Mouse (Mus musculus) urinary bladder, postnatal 36 days (tissue): ENCODE data around the gene Gm20388.

Experiments
- DNase-seq, 2 experiments: peaks; one replicate each; pipeline ENCODE4 v3.0.0; 2022; ENCODE audit warnings: low spot score in 2 of 2, mixed read lengths in 1 of 2

Gm20388 gene

GRCm38 (mm10) chr8:123666832-123667231, 3756.2 kb downstream of the Gm20388 start:
- DNase-seq = no peak

DNA sequence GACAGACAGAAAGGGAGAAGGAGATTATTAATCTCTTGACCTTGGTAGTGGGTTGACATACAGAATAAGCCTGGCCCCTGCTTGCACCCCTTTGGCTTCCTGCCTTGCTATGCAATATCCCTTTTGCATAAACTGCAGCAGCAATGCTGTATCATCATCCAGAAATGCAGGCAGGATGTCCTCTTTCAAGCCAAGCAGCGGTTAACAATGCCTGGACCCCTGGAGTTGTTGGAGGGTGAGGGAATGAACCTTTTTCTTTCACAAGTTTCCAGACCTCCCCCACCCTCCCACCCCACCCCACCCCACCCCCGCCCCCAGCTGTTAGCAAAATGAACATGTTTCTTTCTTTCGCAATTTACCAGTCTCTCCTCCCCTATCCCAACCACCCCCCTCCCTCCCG, 3758.0 kb downstream of the Gm20388 start:
- DNase-seq = no peak

GRCm38 (mm10) chr8:123670766-123671165, 3760.1 kb downstream of the Gm20388 start:
- DNase-seq = no peak

GRCm38 (mm10) chr8:123671454-123671853, 3760.8 kb downstream of the Gm20388 start:
- DNase-seq = no peak

DNA sequence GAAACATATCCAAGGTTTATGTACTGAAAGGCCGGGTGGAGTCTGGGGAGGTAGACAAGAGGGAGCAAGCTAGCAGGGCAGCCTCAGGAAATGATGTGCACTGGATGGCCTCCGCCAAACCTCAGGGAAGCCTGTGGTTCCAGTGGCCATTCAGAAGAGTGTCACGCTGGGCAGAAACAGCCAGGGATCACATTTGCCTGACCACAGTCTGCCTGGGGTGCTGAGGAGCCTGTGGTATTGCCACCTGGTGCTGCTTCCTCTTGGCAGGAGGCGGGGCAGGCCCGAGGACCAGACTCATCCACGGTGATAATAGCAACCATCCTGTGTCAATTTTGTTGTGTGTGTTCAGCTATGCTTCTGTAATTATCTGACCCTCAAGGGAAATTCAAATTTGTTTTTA, 3762.0 kb downstream of the Gm20388 start:
- no peak for DNase-seq

- DNase-seq = no peak
Observed at GRCm38 (mm10) chr8:123675611-123676010, 3765.0 kb downstream of the Gm20388 start.

DNA sequence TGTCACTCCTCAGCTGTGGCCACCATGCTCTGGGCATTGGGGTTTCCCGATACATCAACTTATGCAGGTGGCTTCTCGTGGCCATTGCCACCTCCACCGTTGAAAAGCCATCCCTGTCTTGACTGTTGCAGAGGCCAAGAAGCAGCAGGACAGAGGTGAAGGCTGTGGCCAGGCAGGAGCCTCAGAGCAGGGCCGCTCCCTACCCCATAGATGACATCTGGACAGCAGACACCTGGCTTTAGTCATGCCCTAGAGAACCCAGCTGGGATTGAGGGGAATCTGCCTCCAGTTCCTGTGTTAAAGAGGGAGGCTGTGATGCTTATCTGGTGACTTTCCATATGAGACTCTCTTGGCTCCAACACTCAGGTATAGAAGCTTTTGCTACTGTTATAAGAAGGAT, 3767.7 kb downstream of the Gm20388 start:
- no peak for DNase-seq

DNA sequence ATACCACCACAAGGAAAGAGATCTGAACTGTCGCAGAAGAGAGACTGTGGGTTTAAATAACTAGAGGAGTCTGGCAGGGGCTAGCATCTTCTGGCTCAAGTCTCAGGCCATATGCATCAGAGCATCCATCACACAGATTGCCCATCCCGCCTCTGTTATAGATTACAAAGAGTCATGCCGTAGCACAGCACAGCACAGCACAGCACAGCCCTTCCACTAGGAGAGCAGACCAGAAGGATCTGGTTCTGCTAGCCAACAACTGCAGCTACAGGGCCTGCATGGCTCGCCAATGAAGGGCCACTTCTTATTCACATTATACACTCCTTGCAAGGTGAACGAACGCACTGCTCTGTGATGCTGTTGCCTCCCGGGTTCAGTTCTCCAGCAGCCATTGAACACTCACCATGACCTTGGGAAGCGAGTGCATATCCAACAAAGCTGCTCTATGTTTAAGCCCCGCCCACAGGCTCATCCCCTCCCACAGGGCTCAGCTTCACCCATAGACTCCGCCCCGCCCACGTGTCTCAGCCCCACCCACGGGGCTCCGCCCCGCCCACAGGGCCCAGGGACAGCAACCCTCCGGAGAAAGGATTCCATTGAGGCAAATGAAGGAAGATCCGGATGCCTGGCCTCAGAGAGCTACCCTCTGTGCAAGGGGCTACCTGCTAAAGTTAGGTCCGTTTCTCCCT, 3771.6 kb downstream of the Gm20388 start:
- no peak for DNase-seq

GRCm38 (mm10) chr8:123683321-123683720, 3772.7 kb downstream of the Gm20388 start:
- no peak for DNase-seq

DNA sequence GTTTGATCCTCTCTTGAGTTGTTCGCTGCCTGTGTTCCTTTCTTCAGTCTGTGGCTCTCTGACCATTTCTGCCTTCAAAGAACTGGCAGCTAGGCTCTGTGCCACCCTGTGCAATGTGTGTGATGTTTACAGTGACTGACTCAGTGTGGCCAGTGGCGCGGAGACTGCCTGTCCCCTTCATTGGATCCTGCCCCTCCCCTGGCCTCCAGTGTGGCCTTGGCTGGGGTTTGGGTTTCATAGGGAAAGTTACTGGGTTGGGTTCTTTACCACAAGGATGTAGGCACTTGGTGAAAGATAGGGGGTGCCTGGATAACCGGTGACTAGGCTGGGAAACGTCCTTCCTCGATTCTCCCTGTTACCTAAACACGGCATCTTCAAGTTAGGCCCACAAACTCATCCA, 3774.2 kb downstream of the Gm20388 start:
- DNase-seq = no peak

DNA sequence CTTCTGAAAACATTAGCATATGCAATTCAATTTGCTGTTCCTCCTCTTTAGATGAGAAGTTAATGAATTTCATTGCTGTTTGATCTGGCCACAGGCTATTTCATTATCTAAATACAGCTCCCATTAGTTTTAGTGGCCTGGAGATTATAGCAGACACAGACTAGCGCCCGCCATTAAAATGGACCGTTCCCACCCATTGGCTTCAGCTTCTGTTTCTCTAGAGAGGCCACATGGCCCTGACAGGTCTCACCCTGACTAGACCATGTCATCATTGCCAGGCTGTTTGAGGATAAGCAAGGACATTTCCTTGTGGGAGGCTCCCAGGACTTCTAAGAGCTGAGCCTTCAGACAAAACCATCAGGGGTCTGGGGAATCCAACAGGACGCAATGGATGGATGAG, 3774.8 kb downstream of the Gm20388 start:
- no peak for DNase-seq

GRCm38 (mm10) chr8:123687826-123688225, 3777.2 kb downstream of the Gm20388 start:
- no peak for DNase-seq

DNA sequence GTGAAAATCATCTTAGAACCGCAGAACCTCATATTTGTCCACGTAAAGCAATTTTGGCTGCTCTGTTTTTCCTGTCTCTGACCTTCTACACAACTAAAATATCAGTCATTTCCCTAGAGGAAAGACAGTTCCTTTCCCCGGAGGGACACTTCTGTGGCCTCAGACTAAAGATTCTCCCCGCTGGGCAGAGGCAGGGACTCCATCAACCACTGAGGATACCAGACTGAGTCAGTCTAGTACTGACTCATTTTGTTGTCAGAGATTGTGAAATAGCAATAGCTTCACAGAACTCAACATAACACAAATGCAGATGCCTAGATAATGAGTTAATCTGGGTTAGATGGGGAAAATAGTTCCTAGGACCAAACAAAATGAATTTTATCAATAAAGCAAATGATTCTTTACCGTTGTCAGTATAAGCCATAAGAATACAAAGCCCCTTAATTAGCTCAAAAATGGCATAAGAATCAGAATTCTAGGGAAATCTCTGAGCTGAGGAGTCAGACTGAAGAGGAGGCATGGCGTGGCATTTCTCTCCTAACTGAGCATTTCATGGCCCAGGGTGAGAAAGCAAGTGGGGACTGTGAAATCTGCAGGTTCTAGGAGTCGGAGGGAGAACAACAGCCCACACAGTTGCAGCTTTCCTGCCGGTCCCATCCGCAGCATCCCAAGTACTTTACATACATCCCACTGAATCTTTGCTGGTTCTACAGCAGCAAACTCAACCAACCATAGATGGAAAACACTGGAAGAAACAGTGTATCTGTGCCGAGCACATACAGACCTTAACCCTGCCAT, 3781.7 kb downstream of the Gm20388 start:
- DNase-seq = no peak

DNA sequence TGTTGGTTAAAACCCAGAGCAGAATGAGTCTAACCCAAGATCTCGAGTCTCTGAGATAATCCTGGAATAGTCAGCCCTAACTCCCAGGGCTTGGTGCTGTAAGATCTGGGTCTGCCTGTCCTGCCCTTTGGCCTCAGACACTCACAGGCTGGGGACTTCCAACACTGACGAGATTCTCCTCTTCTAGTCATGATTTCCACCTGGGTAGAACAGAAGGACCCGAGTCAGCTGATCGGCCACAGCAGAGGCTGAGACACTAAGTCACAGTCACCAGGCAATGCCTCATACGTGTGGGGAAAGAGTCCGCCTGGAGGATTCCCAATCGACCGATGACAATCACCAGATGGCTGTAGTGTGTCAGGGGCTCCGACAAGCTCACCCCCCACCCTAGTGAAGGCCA, 3785.5 kb downstream of the Gm20388 start:
- no peak for DNase-seq

GRCm38 (mm10) chr8:123697329-123697728, 3786.7 kb downstream of the Gm20388 start:
- DNase-seq = no peak

GRCm38 (mm10) chr8:123700399-123701070, 3789.9 kb downstream of the Gm20388 start:
- no peak for DNase-seq

- peak; percentile 58 to 74 for DNase-seq
Observed at GRCm38 (mm10) chr8:123701952-123702587, 3791.4 kb downstream of the Gm20388 start.

DNA sequence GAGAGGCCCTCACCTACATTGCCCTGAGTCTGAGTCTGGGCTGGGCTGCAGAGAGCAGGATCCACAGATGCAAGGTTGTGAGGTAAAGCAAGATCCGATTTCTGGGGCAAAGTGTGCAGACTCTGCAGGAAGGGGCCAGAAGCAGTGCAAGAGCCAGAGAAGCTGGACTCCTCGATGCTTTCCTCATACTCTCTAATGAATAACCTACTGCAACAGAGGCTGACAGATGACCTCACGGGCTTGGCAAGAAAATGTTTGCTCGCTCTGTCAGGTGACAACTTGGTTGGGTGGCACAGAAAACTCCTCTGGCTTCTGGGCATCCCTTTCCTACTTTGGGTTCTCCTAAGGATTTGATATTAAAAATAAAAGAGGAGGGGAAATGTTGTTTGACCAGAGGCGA, 3794.7 kb downstream of the Gm20388 start:
- DNase-seq = no peak

DNA sequence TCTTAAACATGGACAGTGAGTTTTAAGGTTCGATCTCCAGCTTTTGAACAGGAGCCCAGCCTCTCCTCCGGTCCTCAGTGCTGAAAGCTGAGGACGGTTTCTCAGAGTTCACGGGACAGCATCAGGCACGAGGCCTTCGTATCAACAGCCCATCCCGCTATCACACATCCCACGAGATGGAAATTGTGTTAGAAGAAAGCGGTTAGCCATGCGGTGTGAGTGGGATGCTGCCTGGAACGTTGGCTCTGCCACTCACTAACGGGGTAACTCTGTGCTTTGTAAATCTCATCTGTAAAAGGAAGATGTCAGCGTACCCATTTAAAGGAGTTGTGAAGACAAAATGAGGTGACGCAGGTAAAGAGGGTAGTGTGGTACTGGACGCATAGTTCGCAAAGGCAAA, 3796.5 kb downstream of the Gm20388 start:
- no peak for DNase-seq

DNA sequence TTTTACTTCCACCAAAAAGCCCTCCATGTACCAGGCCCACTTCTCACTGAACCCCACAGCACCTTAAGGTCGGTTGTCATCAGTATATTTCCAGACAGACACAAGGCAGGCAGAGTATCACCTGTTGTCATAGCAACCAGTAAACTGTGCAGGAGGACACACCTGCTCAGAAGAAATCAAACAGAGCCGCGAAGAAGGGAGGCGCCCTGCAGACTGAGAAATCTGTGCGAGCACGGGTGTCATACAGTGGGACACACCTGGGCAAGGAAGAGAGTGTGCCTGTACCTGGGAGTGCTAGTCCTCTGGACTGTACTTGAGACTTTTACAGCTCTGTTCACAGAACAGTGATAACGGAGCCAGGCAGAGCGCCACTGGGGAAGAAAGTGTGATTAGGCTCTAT, 3798.1 kb downstream of the Gm20388 start:
- DNase-seq = no peak

DNA sequence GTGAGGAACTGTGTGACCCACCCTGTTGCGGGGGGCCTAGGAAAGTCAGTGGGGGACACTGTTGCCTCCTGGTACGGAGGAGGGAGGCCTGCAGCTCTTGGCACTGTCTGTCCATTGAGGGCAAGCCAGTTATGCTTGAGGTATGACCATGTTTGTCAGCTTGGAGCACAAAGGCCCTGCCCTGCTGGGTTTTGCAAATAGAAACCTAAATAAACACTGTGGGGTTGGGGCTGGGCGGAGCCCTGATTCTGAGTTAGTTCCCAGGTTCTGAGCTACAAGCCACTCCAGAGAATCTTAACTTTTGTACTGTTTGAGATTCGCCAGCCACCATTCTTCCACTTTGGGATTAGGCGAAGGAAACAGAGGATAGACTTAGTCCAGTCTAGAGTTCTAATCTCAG, 3799.7 kb downstream of the Gm20388 start:
- peak; percentile 46 for DNase-seq

DNA sequence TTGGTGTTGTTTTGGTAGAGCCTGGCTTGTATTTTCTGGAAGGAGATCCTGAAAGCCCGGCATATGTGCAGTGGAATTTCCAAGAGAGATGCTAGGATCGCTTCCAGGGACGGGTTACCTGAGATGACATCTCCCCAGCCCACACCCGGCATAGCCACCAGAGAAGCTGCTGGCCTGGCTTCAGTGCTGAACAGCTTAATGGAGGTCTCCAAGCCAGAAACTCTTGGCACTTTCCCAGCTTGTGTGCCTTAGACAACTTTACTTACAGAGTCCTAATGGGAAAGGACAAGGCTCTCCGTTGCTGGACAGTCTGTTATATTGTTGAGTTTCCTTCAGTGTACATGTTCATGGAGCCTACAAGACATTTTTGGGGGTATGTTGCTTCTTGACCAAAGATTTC, 3803.8 kb downstream of the Gm20388 start:
- DNase-seq = no peak
